Mouse (Mus musculus) embryonic facial prominence, embryonic 15.5 days (tissue): ENCODE measurements around the gene Ttll8. TPM values are rescaled to one million over a fixed set of nuclear protein-coding genes. Genes with fewer than 3 reads are reported as not detected.

ENCODE experiments used
- ATAC-seq: fragments of 200-750 bp; cut with Nextera tagmentation; 2 replicates; pipeline ENCODE4 v1.8.0; 2017; ENCODE audit warnings: low read depth, moderate TSS enrichment; ENCODE audit not compliant: insufficient number of reproducible peaks, low FRiP score, low TSS enrichment
- H3K27ac ChIP-seq: fragments of 300-500 bp; sonication (generic); replicated peaks from 2 replicates; pipeline ENCODE4 v1.5.1; 2015; ENCODE audit warnings: mild to moderate bottlenecking, inconsistent platforms
- H3K27me3 ChIP-seq: fragments of 300-500 bp; sonication (generic); 2 replicates; pipeline ENCODE4 v1.6.1; 2015; ENCODE audit warnings: inconsistent platforms
- H3K36me3 ChIP-seq: fragments of 300-500 bp; sonication (generic); 2 replicates; pipeline ENCODE4 v1.6.1; 2015; ENCODE audit warnings: mild to moderate bottlenecking, inconsistent platforms
- H3K4me1 ChIP-seq: fragments of 300-500 bp; sonication (generic); 2 replicates; pipeline ENCODE4 v1.6.1; 2015; ENCODE audit warnings: inconsistent platforms
- H3K4me2 ChIP-seq: fragments of 300-500 bp; sonication (generic); replicated peaks from 2 replicates; pipeline ENCODE4 v1.6.1; 2015; ENCODE audit warnings: mild to moderate bottlenecking, inconsistent platforms
- H3K4me3 ChIP-seq: fragments of 300-500 bp; sonication (generic); replicated peaks from 2 replicates; pipeline ENCODE4 v1.5.1; 2015; ENCODE audit warnings: mild to moderate bottlenecking, inconsistent platforms
- H3K9ac ChIP-seq: fragments of 300-500 bp; sonication (generic); 2 replicates; pipeline ENCODE4 v1.6.1; 2015; ENCODE audit warnings: inconsistent platforms
- H3K9me3 ChIP-seq: fragments of 300-500 bp; sonication (generic); replicated peaks from 2 replicates; pipeline ENCODE4 v1.6.1; 2016; ENCODE audit warnings: inconsistent platforms
- WGBS: fragments of 180-500 bp; shearing (Covaris S2); methylation state at CpG from one replicate; pipeline ENCODE4 v1.1.7; 2015; 5-methylcytosine and 5-hydroxymethylcytosine counted together
- polyA plus RNA-seq: library from polyadenylated mRNA; unstranded; fragments of >200 nt; fragmentation: Nextera tagmentation; extraction: Ambion mirVana; gene quantifications from 2 replicates; pipeline ENCODE4 v1.2.1, GENCODE M21; 2015

Ttll8 gene
- polyA plus RNA-seq, 1 experiment from 2014 or later: 0.05 TPM

DNA sequence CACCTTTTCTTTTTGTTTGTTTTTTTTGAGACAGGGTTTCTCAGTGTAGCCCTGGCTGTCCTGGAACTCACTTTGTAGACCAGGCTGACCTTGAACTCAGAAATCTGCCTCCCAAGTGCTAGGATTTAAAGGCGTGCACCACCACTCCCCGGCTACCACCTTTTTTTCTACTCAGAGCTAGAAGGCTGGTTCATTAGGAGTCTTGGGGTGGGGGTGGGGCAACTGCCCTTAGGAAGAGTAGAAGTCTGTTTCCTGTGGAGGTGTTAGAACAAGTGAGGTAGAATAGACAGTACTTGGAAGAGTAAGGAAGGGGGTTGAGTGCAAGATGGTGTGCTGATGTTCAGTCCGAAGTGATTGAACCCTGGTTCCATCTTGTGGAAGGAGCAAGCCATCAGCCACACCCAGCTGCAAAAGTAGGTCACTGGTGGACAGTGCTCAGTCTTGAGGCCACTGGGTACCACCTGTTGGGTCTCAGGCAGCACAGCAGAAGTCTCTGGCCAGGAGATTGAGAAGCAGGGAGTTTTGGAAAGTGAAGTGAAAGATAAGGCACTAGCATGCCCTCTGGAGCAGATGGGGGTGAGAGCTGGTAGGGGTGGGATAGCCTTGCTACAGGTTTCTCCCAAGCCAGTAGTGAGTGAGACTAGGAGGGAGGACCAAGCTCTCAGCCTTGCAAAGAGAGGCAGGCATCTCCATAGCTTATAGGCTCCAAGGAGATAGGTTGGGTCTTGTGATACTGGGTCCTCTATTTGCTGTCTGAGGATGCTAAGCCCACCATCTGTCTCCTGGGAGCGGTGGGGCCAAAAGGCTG, 88.1 kb downstream of the Ttll8 start:
- Histone ChIP-seq H3K27ac (no peak overlapping the region; the same call in 1 of the 2 replicates), H3K9ac (no peak overlapping the region), H3K36me3 (peaks cover 21% of the 10 kb centered on the region), H3K4me1 (peaks cover 45% of the 10 kb centered on the region), H3K4me2 (no peak overlapping the region), H3K27me3 (no peaks in the 10 kb centered on the region), H3K9me3 (no peaks in the 10 kb centered on the region), H3K4me3 (no peak overlapping the region)
- no peak for ATAC-seq
- 74% methylated on average over 4 of the region's 4 CpGs for WGBS

GRCm38 (mm10) chr15:88865061-88865460, 89.2 kb downstream of the Ttll8 start:
- Histone ChIP-seq H3K4me1 (peaks cover 45% of the 10 kb centered on the region), H3K9me3 (no peaks in the 10 kb centered on the region), H3K27ac (no peak overlapping the region), H3K36me3 (peaks cover 21% of the 10 kb centered on the region), H3K4me2 (peak overlapping the region; percentile 89), H3K27me3 (no peaks in the 10 kb centered on the region), H3K4me3 (peak overlapping the region; percentile 87), H3K9ac (no peak overlapping the region)
- ATAC-seq: no peak
- 74% methylated on average over 14 of the region's 14 CpGs for WGBS

DNA sequence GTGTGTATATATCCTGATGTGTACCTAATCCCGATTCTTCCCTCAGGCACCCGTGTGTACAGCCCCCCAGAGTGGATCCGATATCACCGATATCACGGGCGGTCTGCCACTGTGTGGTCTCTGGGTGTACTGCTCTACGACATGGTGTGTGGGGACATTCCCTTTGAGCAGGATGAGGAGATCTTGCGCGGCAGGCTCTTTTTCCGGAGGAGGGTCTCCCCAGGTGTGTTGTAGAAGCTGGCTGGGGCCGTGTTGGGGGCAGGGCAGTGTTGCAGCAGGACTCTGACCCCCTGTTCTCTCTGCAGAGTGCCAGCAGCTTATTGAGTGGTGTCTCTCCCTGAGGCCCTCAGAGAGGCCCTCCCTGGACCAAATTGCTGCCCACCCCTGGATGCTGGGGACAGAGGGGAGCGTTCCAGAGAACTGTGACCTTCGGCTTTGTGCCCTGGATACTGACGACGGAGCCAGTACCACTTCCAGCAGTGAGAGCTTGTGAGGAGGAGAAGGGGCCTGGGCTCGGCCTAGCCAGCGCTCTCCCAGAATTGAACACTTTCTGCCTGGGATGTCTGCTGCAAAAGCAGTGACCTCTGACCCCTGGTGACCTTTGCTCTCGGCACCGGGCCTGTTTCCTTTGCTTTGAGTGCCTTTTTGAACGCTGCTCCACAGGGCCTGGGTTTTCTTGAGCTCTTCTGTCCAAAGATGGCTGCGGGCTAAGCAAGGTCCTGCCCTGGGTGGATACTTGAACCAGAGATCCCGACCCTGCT, 89.8 kb downstream of the Ttll8 start:
- no peaks in the 10 kb centered on the region for H3K27me3 ChIP-seq
- peaks cover 45% of the 10 kb centered on the region for H3K4me1 ChIP-seq
- no peaks in the 10 kb centered on the region for H3K9me3 ChIP-seq
- 12% methylated on average over 22 of the region's 22 CpGs for WGBS
- no peak for ATAC-seq
- H3K36me3 ChIP-seq: peaks cover 21% of the 10 kb centered on the region
- peak overlapping the region; percentile 87 for H3K4me3 ChIP-seq
- H3K4me2 ChIP-seq: peak overlapping the region; percentile 89
- H3K9ac ChIP-seq: 0 out of 2 replicates have a peak overlapping the region, but pooled peaks have one; percentile 80
- peak overlapping the region; percentile 97 for H3K27ac ChIP-seq

GRCm38 (mm10) chr15:88863695-88864231, 90.5 kb downstream of the Ttll8 start:
- peak; percentile 85 for ATAC-seq
- Histone ChIP-seq H3K27me3 (no peaks in the 10 kb centered on the region), H3K36me3 (peaks cover 21% of the 10 kb centered on the region), H3K9me3 (no peaks in the 10 kb centered on the region), H3K4me3 (peak overlapping the region; percentile 87), H3K27ac (peak overlapping the region; percentile 97), H3K4me2 (peak overlapping the region; percentile 89), H3K9ac (peak overlapping the region; percentile 80), H3K4me1 (peaks cover 45% of the 10 kb centered on the region)
- 2% methylated on average over 12 of the region's 39 CpGs for WGBS

GRCm38 (mm10) chr15:88862881-88863694, 91.1 kb downstream of the Ttll8 start:
- peak overlapping the region; percentile 89 for H3K4me2 ChIP-seq
- ATAC-seq: no peak
- peak overlapping the region; percentile 87 for H3K4me3 ChIP-seq
- peak overlapping the region; percentile 80 for H3K9ac ChIP-seq
- peaks cover 49% of the 10 kb centered on the region for H3K4me1 ChIP-seq
- H3K27ac ChIP-seq: peak overlapping the region; percentile 97
- no peaks in the 10 kb centered on the region for H3K9me3 ChIP-seq
- H3K36me3 ChIP-seq: peaks cover 21% of the 10 kb centered on the region
- no peaks in the 10 kb centered on the region for H3K27me3 ChIP-seq
- under 1% methylated on average over 98 of the region's 98 CpGs for WGBS

DNA sequence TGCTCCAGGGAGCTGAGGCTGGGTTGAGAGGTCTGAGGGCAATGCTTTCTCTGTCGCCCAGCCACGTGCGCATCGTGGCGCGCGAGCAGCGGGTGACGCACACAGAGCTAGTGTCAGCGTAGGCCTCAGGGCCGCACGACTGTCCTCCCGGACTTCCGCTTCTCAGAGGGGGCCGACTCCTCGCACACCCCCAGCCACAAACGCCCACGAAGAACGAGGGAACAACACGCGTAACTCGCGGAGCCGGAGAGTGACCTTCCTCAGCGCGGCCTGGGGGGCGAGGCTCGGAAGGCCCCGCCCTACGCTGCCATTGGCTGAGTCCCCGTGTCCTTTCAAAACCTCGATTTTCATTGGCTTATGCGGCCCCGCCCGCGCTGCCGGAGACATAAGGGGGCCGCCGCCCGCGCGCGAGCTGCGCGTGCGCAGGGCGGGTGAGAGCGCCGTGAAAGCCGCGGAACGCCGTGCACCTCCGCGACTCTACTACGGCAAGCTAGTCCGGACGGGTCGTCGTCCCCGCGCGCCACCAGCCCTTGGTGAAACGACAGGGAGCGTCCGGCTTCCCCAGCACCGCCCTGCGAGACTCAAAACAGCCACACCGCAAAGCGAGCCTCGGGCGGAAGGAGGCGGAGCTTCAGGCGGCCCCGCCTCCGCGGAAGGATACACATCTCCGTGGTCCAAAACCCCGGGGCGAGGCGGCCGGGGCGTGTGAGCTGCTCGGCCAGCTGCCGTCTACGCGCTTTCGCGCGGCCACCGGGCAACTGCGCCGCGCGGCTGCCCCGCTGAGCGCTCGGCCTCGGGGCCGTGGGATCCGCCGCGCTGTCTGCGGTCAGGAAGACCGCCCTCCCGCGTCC, 92.2 kb downstream of the Ttll8 start, which contains the start of gene Pim3:
Gene Pim3 (plus strand): TSS at position 415 of the 851 bp plus-strand sequence.
- H3K4me2 ChIP-seq: peak within 1 kb of the TSS; percentile 89
- WGBS: under 1% methylated on average over 97 of the region's 107 CpGs
- H3K27ac ChIP-seq: peak within 1 kb of the TSS; percentile 97
- peak within 1 kb of the TSS; percentile 87 for H3K4me3 ChIP-seq
- H3K9me3 ChIP-seq: no peaks in the 10 kb centered on the region
- H3K36me3 ChIP-seq: peaks cover 21% of the 10 kb centered on the region
- H3K4me1 ChIP-seq: peaks cover 38% of the 10 kb centered on the region
- H3K9ac ChIP-seq: peak within 1 kb of the TSS; percentile 80
- H3K27me3 ChIP-seq: no peaks in the 10 kb centered on the region
- peak; percentile 85 for ATAC-seq

- Histone ChIP-seq H3K27ac (no peak overlapping the region), H3K9me3 (no peaks in the 10 kb centered on the region), H3K4me2 (no peak overlapping the region), H3K4me1 (peaks cover 28% of the 10 kb centered on the region), H3K27me3 (no peaks in the 10 kb centered on the region), H3K36me3 (peaks cover 12% of the 10 kb centered on the region), H3K4me3 (no peak overlapping the region), H3K9ac (no peak overlapping the region)
- 93% methylated on average over 3 of the region's 3 CpGs for WGBS
- ATAC-seq: no peak
These were observed 93.4 kb downstream of the Ttll8 start for GRCm38 (mm10) chr15:88860781-88861180.

- H3K9ac ChIP-seq: no peak overlapping the region
- no peaks in the 10 kb centered on the region for H3K9me3 ChIP-seq
- no peak overlapping the region for H3K27ac ChIP-seq
- no peak overlapping the region for H3K4me3 ChIP-seq
- peaks cover 1% of the 10 kb centered on the region for H3K36me3 ChIP-seq
- H3K4me1 ChIP-seq: peaks cover 31% of the 10 kb centered on the region
- ATAC-seq: no peak
- H3K27me3 ChIP-seq: no peaks in the 10 kb centered on the region
- H3K4me2 ChIP-seq: no peak overlapping the region
- 72% methylated on average over 8 of the region's 8 CpGs for WGBS
These were observed 94.8 kb downstream of the Ttll8 start for GRCm38 (mm10) chr15:88859206-88859970.

GRCm38 (mm10) chr15:88858707-88859106, 95.5 kb downstream of the Ttll8 start:
- Histone ChIP-seq H3K27me3 (no peaks in the 10 kb centered on the region), H3K36me3 (no peaks in the 10 kb centered on the region), H3K4me1 (peaks cover 32% of the 10 kb centered on the region), H3K9me3 (no peaks in the 10 kb centered on the region), H3K27ac (no peak overlapping the region), H3K4me3 (no peak overlapping the region), H3K4me2 (no peak overlapping the region), H3K9ac (no peak overlapping the region)
- WGBS: 86% methylated on average over 2 of the region's 2 CpGs
- ATAC-seq: no peak
